Mouse (Mus musculus) stomach, embryonic 15.5 days (tissue): ENCODE measurements around the gene Amn. TPM values are rescaled to one million over a fixed set of nuclear protein-coding genes. Genes with fewer than 3 reads are reported as not detected.

Experiments used
- ATAC-seq: fragments of 200-750 bp; cut with Nextera tagmentation; 2 replicates; pipeline ENCODE4 v1.8.0; 2017; ENCODE audit warnings: low read depth, moderate number of reproducible peaks, moderate TSS enrichment; ENCODE audit not compliant: insufficient read depth, low FRiP score
- H3K27ac ChIP-seq: fragments of 300-500 bp; sonication (generic); 2 replicates; pipeline ENCODE4 v1.5.1; 2015; ENCODE audit warnings: mild to moderate bottlenecking, inconsistent platforms
- H3K27me3 ChIP-seq: fragments of 300-500 bp; sonication (generic); replicated peaks from 2 replicates; pipeline ENCODE4 v1.6.1; 2015; ENCODE audit warnings: inconsistent platforms
- H3K36me3 ChIP-seq: fragments of 300-500 bp; sonication (generic); 2 replicates; pipeline ENCODE4 v1.6.1; 2015; ENCODE audit warnings: inconsistent platforms
- H3K4me1 ChIP-seq: fragments of 300-500 bp; sonication (generic); 2 replicates; pipeline ENCODE4 v1.6.1; 2015; ENCODE audit warnings: inconsistent platforms
- H3K4me2 ChIP-seq: fragments of 300-500 bp; sonication (generic); 2 replicates; pipeline ENCODE4 v1.6.1; 2015; ENCODE audit warnings: mild to moderate bottlenecking, inconsistent platforms
- H3K4me3 ChIP-seq: fragments of 300-500 bp; sonication (generic); replicated peaks from 2 replicates; pipeline ENCODE4 v1.5.1; 2015; ENCODE audit warnings: inconsistent platforms
- H3K9ac ChIP-seq: fragments of 300-500 bp; sonication (generic); 2 replicates; pipeline ENCODE4 v1.6.1; 2015; ENCODE audit warnings: inconsistent platforms
- H3K9me3 ChIP-seq: fragments of 300-500 bp; sonication (generic); 2 replicates; pipeline ENCODE4 v1.6.1; 2016; ENCODE audit warnings: inconsistent platforms
- WGBS: fragments of 180-500 bp; shearing (Covaris S2); methylation state at CpG from one replicate; pipeline ENCODE4 v1.1.7; 2015; 5-methylcytosine and 5-hydroxymethylcytosine counted together
- polyA plus RNA-seq: library from polyadenylated mRNA; unstranded; fragments of >200 nt; fragmentation: Nextera tagmentation; extraction: Ambion mirVana; gene quantifications from 2 replicates; pipeline ENCODE4 v1.2.1, GENCODE M21; 2015

The Amn gene
- polyA plus RNA-seq, 1 experiment from 2014 or later: 21.1 TPM

DNA sequence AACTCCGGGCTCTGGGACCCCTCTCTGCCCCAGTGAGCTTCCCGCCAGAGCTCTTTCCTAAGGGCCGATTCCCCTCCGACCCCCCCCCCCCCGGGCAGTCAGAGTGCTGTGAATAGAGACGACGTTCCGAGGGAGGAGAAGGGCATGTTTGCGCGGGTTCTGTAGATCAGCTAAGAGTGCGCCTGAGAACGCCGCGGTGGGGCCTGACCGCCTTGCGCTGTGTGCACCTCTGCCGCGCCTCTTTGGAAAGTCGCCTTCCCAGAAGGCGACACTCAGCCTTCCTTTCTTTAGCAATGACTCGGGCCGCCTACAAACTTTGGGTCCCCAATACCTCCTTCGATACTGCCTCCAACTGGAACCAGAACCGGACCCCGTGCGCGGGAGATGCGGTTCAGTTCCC, 511 bp downstream of the Amn start:
- no peak for ATAC-seq
- H3K36me3 ChIP-seq: no peaks in the 10 kb centered on the region
- H3K27me3 ChIP-seq: peaks cover 73% of the 10 kb centered on the region
- 7% methylated on average over 28 of the region's 28 CpGs for WGBS
- H3K27ac ChIP-seq: no peak overlapping the region
- peaks cover 36% of the 10 kb centered on the region for H3K4me1 ChIP-seq
- peak overlapping the region; percentile 38 for H3K4me2 ChIP-seq
- peak overlapping the region; percentile 17 for H3K4me3 ChIP-seq
- no peaks in the 10 kb centered on the region for H3K9me3 ChIP-seq
- no peak overlapping the region for H3K9ac ChIP-seq

DNA sequence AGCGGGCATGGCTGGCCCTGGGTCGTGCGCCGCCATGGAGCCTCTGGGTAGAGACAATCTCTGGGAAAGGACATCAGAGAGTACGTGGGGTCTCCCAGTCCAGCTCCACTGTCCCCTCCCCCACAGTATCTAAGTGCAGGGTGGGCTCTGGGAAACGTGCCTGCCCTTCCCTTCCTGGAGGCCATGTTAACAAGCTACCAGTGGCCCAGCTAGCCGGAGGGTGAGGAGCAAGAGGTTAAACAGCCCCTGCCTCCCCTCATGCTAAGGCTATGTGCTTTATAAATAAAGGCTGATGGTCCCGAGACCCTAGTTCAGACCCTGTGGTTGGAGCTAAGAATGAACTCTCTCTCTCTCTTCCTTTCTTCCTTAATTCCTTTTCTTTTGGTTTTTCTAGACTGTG, 1.1 kb downstream of the Amn start:
- H3K27me3 ChIP-seq: peaks cover 78% of the 10 kb centered on the region
- H3K9me3 ChIP-seq: no peaks in the 10 kb centered on the region
- H3K4me2 ChIP-seq: peak overlapping the region; percentile 38
- WGBS: 17% methylated on average over 8 of the region's 8 CpGs
- peak overlapping the region; percentile 17; the same call in 1 of the 2 replicates for H3K4me3 ChIP-seq
- no peaks in the 10 kb centered on the region for H3K36me3 ChIP-seq
- peaks cover 36% of the 10 kb centered on the region for H3K4me1 ChIP-seq
- no peak overlapping the region for H3K27ac ChIP-seq
- no peak for ATAC-seq
- H3K9ac ChIP-seq: no peak overlapping the region

DNA sequence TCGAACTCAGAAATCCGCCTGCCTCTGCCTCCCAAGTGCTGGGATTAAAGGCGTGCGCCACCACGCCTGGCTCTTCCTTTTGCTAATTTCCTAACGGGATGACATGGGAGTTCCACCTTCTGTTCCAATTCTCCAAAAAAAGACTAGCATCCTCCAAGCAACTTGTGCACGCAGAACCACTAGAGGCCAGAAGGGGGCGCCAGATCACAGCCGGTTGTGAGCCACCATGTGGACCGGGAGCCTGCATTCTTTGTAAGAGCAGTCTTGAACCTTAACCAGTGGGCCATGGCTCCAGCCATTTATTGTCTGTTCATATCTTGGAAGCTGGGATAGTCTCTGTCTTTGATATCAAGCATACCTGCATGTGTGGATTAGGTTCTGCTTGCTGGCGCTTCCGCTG, 1.5 kb downstream of the Amn start:
- no peaks in the 10 kb centered on the region for H3K36me3 ChIP-seq
- H3K4me2 ChIP-seq: no peak overlapping the region
- WGBS: 21% methylated on average over 12 of the region's 12 CpGs
- H3K4me3 ChIP-seq: no peak overlapping the region; the same call in 1 of the 2 replicates
- no peak overlapping the region for H3K9ac ChIP-seq
- peaks cover 81% of the 10 kb centered on the region for H3K27me3 ChIP-seq
- H3K4me1 ChIP-seq: peaks cover 36% of the 10 kb centered on the region
- no peak for ATAC-seq
- H3K9me3 ChIP-seq: no peaks in the 10 kb centered on the region
- no peak overlapping the region for H3K27ac ChIP-seq

DNA sequence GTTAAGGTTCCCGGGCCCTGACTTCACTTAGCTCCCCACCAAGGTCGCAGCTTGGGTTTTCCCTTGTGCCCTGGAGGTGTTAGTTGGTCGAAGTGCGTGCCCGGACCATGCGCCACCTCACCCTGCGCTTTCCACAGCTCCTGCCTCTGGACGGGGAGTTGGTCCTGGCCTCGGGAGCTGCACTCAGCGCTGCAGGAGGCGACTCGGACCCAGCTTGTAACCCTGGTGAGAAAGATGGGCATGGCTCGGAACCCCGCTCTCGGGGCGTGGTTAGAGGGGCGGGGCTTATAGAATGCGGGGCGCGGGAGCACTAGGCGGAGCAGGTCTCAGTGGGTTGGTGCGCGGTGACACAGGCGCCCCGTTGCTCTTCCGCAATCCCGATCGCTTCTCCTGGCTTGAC, 3.1 kb downstream of the Amn start:
- no peak overlapping the region for H3K9ac ChIP-seq
- peak overlapping the region; percentile 42 for H3K4me3 ChIP-seq
- no peaks in the 10 kb centered on the region for H3K9me3 ChIP-seq
- H3K36me3 ChIP-seq: no peaks in the 10 kb centered on the region
- ATAC-seq: no peak
- H3K27ac ChIP-seq: no peak overlapping the region
- H3K4me2 ChIP-seq: peak overlapping the region; percentile 85
- WGBS: 4% methylated on average over 28 of the region's 28 CpGs
- H3K4me1 ChIP-seq: peaks cover 36% of the 10 kb centered on the region
- peaks cover 81% of the 10 kb centered on the region for H3K27me3 ChIP-seq

DNA sequence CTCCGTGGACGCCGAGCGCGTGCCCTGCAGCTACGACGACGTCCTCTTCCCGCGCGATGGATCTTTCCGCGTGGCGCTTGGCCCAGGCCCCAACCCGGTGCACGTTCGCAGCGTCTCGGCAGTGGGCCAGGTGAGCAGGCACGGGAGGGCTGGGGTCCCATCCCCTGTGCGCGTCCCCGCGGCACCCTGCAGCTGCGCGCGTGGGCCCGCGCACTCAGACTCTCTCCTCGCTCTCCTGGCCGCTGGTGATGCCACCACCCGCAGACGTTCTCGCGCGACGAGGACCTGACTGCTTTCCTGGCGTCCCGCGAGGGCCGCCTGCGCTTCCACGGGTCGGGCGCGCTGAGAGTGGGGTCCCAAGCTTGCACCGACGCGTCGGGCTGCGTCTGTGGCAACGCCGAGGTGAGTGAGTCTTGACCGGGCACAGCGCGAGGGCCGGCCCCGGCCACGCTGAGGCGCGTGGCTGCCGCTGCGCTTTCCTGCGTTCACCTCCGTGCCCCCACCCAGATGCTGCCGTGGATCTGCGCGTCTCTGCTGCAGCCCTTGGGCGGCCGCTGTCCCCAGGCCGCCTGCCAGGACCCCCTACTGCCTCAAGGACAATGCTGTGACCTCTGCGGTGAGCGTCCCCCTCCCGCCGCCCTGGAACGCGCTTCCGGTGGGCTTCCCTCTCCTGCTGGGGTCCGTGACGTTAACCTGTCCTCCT, 3.7 kb downstream of the Amn start:
- no peaks in the 10 kb centered on the region for H3K9me3 ChIP-seq
- ATAC-seq: no peak
- H3K9ac ChIP-seq: no peak overlapping the region
- H3K27ac ChIP-seq: no peak overlapping the region
- H3K27me3 ChIP-seq: peaks cover 75% of the 10 kb centered on the region
- WGBS: 2% methylated on average over 80 of the region's 80 CpGs
- peaks cover 36% of the 10 kb centered on the region for H3K4me1 ChIP-seq
- peak overlapping the region; percentile 42 for H3K4me3 ChIP-seq
- H3K36me3 ChIP-seq: no peaks in the 10 kb centered on the region
- peak overlapping the region; percentile 85 for H3K4me2 ChIP-seq

DNA sequence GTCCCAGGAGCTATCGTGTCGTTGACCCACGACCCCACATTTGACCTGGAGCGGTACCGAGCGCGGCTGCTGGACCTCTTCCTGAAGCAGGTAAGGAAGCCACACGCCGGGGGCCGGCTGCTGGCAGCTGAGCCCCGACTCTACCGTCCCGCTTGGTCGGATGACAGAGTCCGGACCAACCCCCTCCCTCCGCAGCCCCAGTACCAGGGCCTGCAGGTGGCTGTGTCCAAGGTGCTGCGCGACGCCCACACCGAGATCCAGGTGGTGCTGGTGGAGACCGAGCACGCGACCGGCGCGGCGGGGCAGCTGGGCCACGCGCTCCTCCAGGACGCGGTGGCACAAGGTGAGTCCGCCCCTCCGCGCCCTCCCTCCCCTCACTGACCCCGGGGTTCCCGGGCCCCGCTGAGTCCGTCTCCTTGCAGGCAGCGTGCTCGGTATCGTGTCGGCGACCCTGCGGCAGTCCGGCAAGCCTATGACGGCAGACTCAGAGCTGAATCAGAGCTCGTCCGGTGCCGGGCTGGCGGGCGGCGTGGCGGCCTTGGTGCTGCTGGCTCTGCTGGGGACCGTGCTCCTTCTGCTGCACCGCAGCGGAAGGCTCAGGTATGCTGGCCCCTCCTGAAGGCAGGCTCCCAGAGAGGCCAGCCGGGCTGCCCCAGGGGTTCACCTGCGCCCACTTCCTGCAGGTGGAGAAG, 4.4 kb downstream of the Amn start:
- under 1% methylated on average over 57 of the region's 58 CpGs for WGBS
- no peak overlapping the region for H3K27ac ChIP-seq
- no peak overlapping the region for H3K9ac ChIP-seq
- H3K4me1 ChIP-seq: peaks cover 36% of the 10 kb centered on the region
- H3K27me3 ChIP-seq: peaks cover 68% of the 10 kb centered on the region
- no peaks in the 10 kb centered on the region for H3K36me3 ChIP-seq
- peak overlapping the region; percentile 85 for H3K4me2 ChIP-seq
- ATAC-seq: 0 out of 2 replicates have a peak, but pooled peaks have one; percentile 25
- no peaks in the 10 kb centered on the region for H3K9me3 ChIP-seq
- peak overlapping the region; percentile 42 for H3K4me3 ChIP-seq

DNA sequence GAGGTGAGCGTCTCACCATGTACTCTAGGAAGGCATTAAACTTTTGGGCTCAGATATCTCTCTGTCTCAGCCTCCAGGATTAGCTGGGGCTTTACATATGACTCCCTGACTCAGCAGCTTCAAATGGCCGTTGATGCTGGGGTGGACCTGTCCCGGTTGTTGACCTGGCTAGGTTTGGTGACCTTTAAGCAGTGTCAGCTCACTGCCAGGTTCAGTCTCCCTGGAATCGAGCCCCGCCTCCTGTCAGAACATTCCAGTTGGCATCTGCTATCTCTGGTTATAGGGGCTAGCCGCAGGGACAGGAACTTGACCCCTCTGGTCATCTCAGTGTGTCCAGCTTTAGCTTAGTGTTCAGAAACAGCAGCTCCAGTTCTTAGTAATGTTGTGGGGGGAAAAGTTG, 5.5 kb downstream of the Amn start:
- ATAC-seq: no peak
- Histone ChIP-seq H3K27me3 (peaks cover 58% of the 10 kb centered on the region), H3K4me3 (no peak overlapping the region), H3K9ac (no peak overlapping the region), H3K27ac (no peak overlapping the region), H3K9me3 (no peaks in the 10 kb centered on the region), H3K36me3 (no peaks in the 10 kb centered on the region), H3K4me1 (peaks cover 29% of the 10 kb centered on the region), H3K4me2 (no peak overlapping the region)
- WGBS: 47% methylated on average over 6 of the region's 6 CpGs

DNA sequence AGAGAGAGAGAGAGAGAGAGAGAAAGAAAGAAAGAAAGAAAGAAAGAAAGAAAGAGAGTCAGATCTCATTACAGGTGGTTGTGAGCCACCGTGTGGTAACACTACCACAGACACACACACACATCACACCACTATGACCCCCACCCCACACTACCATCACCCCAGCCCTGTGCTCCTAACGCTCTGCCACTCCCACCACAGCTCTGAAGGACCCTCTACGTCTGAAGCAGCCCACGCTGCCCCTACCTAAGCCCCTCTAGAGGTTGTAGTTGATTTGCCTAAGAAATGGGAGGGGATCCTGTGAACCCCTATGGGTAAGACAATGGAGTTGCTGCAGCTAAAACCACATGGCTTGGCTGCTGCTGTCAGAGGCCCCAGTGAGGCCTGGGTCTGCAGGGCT, 12.7 kb downstream of the Amn start:
- Histone ChIP-seq H3K4me2 (no peak overlapping the region), H3K36me3 (no peaks in the 10 kb centered on the region), H3K4me3 (no peak overlapping the region), H3K9ac (no peak overlapping the region), H3K27me3 (no peaks in the 10 kb centered on the region), H3K9me3 (no peaks in the 10 kb centered on the region), H3K4me1 (peaks cover 10% of the 10 kb centered on the region), H3K27ac (no peak overlapping the region)
- no peak for ATAC-seq
- WGBS: 70% methylated on average over 4 of the region's 4 CpGs

DNA sequence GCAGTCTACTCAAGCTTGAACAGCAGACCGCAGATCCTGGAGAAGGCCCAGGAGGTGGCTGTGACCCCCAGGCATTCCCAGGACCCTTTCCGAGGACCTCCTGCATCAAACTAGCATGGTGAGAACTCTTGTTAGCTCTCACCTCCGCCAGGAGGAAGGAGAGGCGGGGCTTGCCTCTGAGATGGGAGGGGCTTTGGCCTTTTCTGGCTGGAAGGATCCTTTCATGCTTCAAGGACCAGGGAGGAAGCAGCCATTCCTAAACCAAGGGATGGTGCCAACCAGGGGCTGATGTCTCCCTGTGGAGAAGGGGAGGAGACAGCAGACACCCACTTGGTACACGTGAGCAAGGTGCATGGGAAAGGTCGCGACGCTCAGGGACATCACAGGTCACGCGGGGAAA, 13.6 kb downstream of the Amn start:
- WGBS: 37% methylated on average over 10 of the region's 10 CpGs
- Histone ChIP-seq H3K4me1 (peaks cover 10% of the 10 kb centered on the region), H3K36me3 (no peaks in the 10 kb centered on the region), H3K9ac (no peak overlapping the region), H3K4me3 (0 out of 2 replicates have a peak overlapping the region, but pooled peaks have one; percentile 5), H3K9me3 (no peaks in the 10 kb centered on the region), H3K27ac (no peak overlapping the region), H3K4me2 (peak overlapping the region; percentile 27; the same call in 1 of the 2 replicates), H3K27me3 (no peaks in the 10 kb centered on the region)
- ATAC-seq: peak; percentile 39; the same call in 1 of the 2 replicates

DNA sequence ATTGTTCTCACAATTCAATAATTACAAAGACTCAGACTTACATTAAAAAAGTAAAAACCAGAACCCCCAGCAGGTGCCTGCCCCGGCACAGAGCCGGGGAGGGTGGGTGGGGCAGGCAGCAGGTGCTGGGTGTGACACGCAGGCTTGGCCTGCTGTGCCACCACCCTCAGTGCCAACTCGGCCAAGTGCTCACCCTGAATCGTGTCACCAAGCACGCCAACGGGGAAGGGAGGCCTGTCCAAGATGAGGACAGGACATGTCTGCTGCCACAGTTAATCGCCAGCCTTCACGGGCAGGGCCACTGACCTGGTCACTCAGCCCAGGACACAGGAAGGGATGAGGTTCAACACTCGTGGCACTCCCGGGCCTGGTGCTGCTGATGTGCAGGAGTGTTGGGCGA, 22.1 kb downstream of the Amn start:
- Histone ChIP-seq H3K4me1 (no peaks in the 10 kb centered on the region), H3K9ac (no peak overlapping the region), H3K27me3 (no peaks in the 10 kb centered on the region), H3K4me3 (no peak overlapping the region), H3K4me2 (no peak overlapping the region), H3K36me3 (peaks cover 52% of the 10 kb centered on the region), H3K27ac (no peak overlapping the region), H3K9me3 (no peaks in the 10 kb centered on the region)
- ATAC-seq: no peak
- WGBS: 88% methylated on average over 12 of the region's 12 CpGs

DNA sequence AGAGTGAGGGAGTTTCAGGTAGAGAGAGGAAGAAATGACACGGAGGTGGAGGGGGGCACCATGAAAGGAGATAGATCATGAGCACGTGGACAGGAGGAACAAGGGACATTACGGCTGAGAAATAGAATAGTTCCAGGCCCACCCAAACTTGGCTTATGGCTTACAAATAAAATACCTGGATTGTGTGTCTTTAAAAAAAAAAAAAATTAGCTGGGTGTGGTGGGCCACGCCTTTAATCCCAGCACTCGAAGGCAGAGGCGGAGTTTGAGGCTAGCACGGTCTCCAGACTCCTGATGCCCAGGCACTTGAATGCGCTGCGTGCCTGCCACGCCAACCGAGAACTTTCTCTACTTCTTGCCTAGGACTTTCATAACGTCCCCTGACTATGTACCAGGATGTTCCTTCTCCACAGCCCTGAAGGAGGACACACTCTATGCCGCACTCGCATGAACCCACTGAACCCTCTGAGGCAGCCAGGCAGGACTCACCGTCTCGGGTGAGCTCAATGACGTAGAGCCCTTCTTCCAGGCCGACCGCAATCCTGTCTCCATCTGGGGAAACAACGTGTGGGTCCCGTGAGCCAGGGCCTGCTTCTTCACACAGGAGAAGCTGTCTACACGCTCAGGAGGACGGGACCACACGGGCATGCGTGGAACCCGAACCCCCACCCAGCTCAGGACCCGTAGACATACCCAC, 30.6 kb downstream of the Amn start:
- no peaks in the 10 kb centered on the region for H3K27me3 ChIP-seq
- H3K9ac ChIP-seq: no peak overlapping the region
- H3K9me3 ChIP-seq: no peaks in the 10 kb centered on the region
- H3K36me3 ChIP-seq: peaks cover 63% of the 10 kb centered on the region
- H3K4me2 ChIP-seq: no peak overlapping the region
- WGBS: 91% methylated on average over 27 of the region's 27 CpGs
- H3K4me3 ChIP-seq: no peak overlapping the region
- no peak overlapping the region for H3K27ac ChIP-seq
- no peaks in the 10 kb centered on the region for H3K4me1 ChIP-seq
- ATAC-seq: no peak

DNA sequence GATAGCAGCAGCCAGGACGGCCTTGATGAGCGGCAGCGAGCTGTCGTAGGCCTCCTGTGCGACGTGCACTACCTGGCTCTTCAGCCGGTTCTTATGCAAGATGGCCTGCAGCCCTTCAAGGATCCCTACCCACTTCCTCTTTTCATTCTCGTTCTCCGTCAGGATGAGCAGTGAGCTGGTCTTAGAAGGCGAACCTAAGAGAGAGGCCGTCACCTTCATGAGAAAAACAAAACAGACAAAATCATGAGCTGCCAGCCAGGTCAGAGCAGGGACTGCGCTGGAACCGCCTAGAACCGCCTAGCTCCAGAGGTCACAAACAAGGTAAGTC, 31.1 kb downstream of the Amn start:
- Histone ChIP-seq H3K36me3 (peaks cover 66% of the 10 kb centered on the region), H3K4me2 (no peak overlapping the region), H3K27ac (no peak overlapping the region), H3K9me3 (no peaks in the 10 kb centered on the region), H3K9ac (no peak overlapping the region), H3K27me3 (no peaks in the 10 kb centered on the region), H3K4me1 (no peaks in the 10 kb centered on the region), H3K4me3 (no peak overlapping the region)
- no peak for ATAC-seq
- 91% methylated on average over 14 of the region's 14 CpGs for WGBS
